8 mouse cellular contexts compared by ENCODE assay signal in the genomic region with DNA sequence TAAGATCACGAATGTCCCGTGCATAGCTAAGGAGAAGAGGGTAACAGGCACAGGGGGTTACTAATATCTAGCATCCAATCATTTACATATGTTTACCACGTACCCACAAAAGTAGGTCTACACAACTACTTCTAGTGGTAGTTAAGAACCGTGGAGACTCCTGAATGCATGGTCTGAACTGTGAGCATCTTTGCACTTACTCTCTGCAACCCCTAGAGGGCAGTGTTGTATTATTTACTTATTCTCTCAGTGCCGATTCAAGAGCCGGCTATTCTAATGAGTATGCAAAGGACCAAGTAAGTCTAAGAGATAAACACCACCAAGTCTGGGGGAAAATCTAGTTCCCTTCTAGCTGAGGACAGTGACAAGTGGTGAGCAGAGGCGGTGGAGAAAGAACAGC. TPM values are rescaled to one million over a fixed set of nuclear protein-coding genes. Genes with fewer than 3 reads are reported as not detected.
DNase-seq lines count a peak whose midpoint lies in the region; ATAC-seq and TF ChIP-seq lines count a peak whose summit lies in the region.

No protein-coding gene starts in this region.

- no peak overlapping the region for H3K27ac ChIP-seq in hindbrain, embryonic 11.5 days (ENCODE audit: low read depth, low read length)
- H3K27ac ChIP-seq in limb, embryonic 13.5 days, result no peak overlapping the region

- H3K4me3 ChIP-seq in G1E (ENCODE audit: low read depth, low read length), result no peak overlapping the region
- H3K4me3 ChIP-seq in hindbrain, embryonic 11.5 days (ENCODE audit: low read depth, low read length), result no peak overlapping the region
- no peak overlapping the region for H3K4me3 ChIP-seq in limb, embryonic 13.5 days

- 15% methylated on average over 7 of the region's 7 CpGs for WGBS in hindbrain, embryonic 11.5 days
- WGBS in limb, embryonic 13.5 days, result 13% methylated on average over 7 of the region's 7 CpGs

- H3K27me3 ChIP-seq in G1E (ENCODE audit: insufficient read depth, low read length), result peaks cover 25% of the 10 kb centered on the region
- H3K27me3 ChIP-seq in hindbrain, embryonic 11.5 days (ENCODE audit: control insufficient read depth, insufficient read depth, low read length), result no peaks in the 10 kb centered on the region
- peaks cover 45% of the 10 kb centered on the region for H3K27me3 ChIP-seq in limb, embryonic 13.5 days

- no peaks in the 10 kb centered on the region for H3K4me1 ChIP-seq in G1E (ENCODE audit: insufficient read depth, low read depth, low read length)
- H3K4me1 ChIP-seq in hindbrain, embryonic 11.5 days (replicated peaks; ENCODE audit: control insufficient read depth, insufficient read depth, low read length), result no peaks in the 10 kb centered on the region
- no peaks in the 10 kb centered on the region for H3K4me1 ChIP-seq in limb, embryonic 13.5 days

- no peak overlapping the region for H3K9ac ChIP-seq in hindbrain, embryonic 11.5 days (ENCODE audit: low read depth, low read length)
- no peak overlapping the region for H3K9ac ChIP-seq in limb, embryonic 13.5 days

- peak; percentile 59 for ATAC-seq in G1E (ENCODE audit: extremely low read depth, insufficient number of reproducible peaks, low FRiP score, poor library complexity, severe bottlenecking)
- ATAC-seq in hindbrain, embryonic 11.5 days (ENCODE audit: low FRiP score), result peak; percentile 69
- peak; percentile 60; the same call in 1 of the 2 replicates for ATAC-seq in limb, embryonic 13.5 days (ENCODE audit: low FRiP score, low read depth)

- peak; percentile 14 to 45 for DNase-seq in left cerebral cortex, adult 9 months (ENCODE audit: low spot score in 2 of 2)
- no peak for DNase-seq in left cerebral cortex, postnatal 4 days
- peak; percentile 40 for DNase-seq in G1E (ENCODE audit: low spot score)
- peak; percentile 55 to 87 for DNase-seq in cerebellum, postnatal 10 days
- peak; percentile 83 for DNase-seq in hindbrain, embryonic 11.5 days (ENCODE audit: low spot score)
- DNase-seq in naive thymus-derived CD4-positive, alpha-beta T cell, adult 2 months (ENCODE audit: low read depth), result peak; percentile 80
- DNase-seq in urinary bladder, postnatal 25 days (ENCODE audit: low spot score), result no peak

- peak; percentile 78 for TF ChIP-seq CTCF in G1E (IDR thresholded peaks at IDR 0.05; ENCODE audit: low read depth, low read length)

- no peak overlapping the region for H3K4me2 ChIP-seq in hindbrain, embryonic 11.5 days (replicated peaks; ENCODE audit: low read depth, low read length)
- no peak overlapping the region for H3K4me2 ChIP-seq in limb, embryonic 13.5 days (replicated peaks)

- H3K36me3 ChIP-seq in G1E (replicated peaks), result no peaks in the 10 kb centered on the region
- no peaks in the 10 kb centered on the region for H3K36me3 ChIP-seq in hindbrain, embryonic 11.5 days (ENCODE audit: control insufficient read depth, insufficient read depth, low read length)
- H3K36me3 ChIP-seq in limb, embryonic 13.5 days, result no peaks in the 10 kb centered on the region

- H3K9me3 ChIP-seq in G1E (replicated peaks), result no peaks in the 10 kb centered on the region
- no peaks in the 10 kb centered on the region for H3K9me3 ChIP-seq in hindbrain, embryonic 11.5 days (ENCODE audit: control insufficient read depth, low read length)
- H3K9me3 ChIP-seq in limb, embryonic 13.5 days, result no peaks in the 10 kb centered on the region

- intact Hi-C loops in left cerebral cortex, postnatal 4 days (cut with DNase I), result loop anchor here (5.0 to 10.0 kb wide), 2 partner anchors 70 to 233 kb away; no protein-coding TSS in a partner anchor

RNA-seq across cellular contexts. Expression of a gene that starts 12.7 kb away (rescaled TPM):
- under 1 TPM; 0.36 to 0.50 TPM for total RNA-seq in left cerebral cortex, postnatal 4 days (2021)
- total RNA-seq in G1E (2014; fragmentation: Nextera tagmentation) (not detected in 2 replicates), G1E (2017) (not detected in 2 replicates)
- polyA plus RNA-seq in G1E (2012), result not detected in 2 replicates
- polyA plus RNA-seq in hindbrain, embryonic 11.5 days (2014; fragmentation: Nextera tagmentation; extraction: Ambion mirVana), result 0.12 TPM in 1 of 2 replicates, not detected in the other
- 0.13 and 0.23 TPM in 2 replicates for polyA plus RNA-seq in limb, embryonic 13.5 days (2015; fragmentation: Nextera tagmentation; extraction: Ambion mirVana)

RNA-seq across cellular contexts. Expression of a gene that starts 58.4 kb away (rescaled TPM):
- total RNA-seq in left cerebral cortex, postnatal 4 days (2021), result 10 to 100 TPM; 46.7 to 50.9 TPM
- 44.5 and 50.3 TPM in 2 replicates for total RNA-seq in G1E (2014; fragmentation: Nextera tagmentation)
- 10.8 and 17.2 TPM in 2 replicates for total RNA-seq in G1E (2017)
- polyA plus RNA-seq in G1E (2012), result 31.8 and 35.2 TPM in 2 replicates
- polyA plus RNA-seq in hindbrain, embryonic 11.5 days (2014; fragmentation: Nextera tagmentation; extraction: Ambion mirVana), result 21.1 and 24.2 TPM in 2 replicates
- 22.8 and 24.7 TPM in 2 replicates for polyA plus RNA-seq in limb, embryonic 13.5 days (2015; fragmentation: Nextera tagmentation; extraction: Ambion mirVana)

Comparison
In these comparisons a context has a peak if more than half of its experiments do, and no peak if none do; other contexts are left out.
1. DNase-seq: peak in left cerebral cortex, adult 9 months (2 of 2), G1E (single experiment), cerebellum, postnatal 10 days (2 of 2), hindbrain, embryonic 11.5 days (single experiment) and naive thymus-derived CD4-positive, alpha-beta T cell, adult 2 months (single experiment); none in left cerebral cortex, postnatal 4 days (single experiment) and urinary bladder, postnatal 25 days (single experiment).
2. Peak in every context shown above with its lines, with median percentiles within 50 percentile points of each other: ATAC-seq.